Comparison of ENCODE assay signal across 19 mouse cellular contexts in the genomic region with DNA sequence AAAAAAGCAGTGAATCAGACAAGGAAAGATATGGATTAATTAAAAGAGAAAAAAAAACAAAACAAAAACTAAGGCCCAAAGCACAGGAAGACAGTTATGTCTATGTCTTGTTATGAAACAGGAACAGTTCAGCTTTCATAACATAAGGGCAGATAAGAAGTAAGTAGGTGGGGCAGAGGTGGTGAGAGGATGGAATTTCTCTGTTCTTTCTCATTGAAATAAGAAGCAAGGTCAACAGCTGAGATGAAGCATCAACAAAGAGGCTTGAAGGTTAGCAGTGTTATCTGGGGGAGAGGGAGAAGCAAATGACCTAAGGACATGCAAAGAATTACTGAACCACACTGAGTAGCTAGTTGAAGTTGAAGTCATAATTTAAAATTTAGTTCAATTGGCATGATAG. TPM values are rescaled to one million over a fixed set of nuclear protein-coding genes. Genes with fewer than 3 reads are reported as not detected.
DNase-seq lines count a peak whose midpoint lies in the region; ATAC-seq lines count a peak whose summit lies in the region.
"Had no signal": no experiment of that assay in that cellular context is flagged by ENCODE, and none has a peak within 500 bp of the region (broad histone marks: within the 10 kb centered on the region; RNA-seq: fewer than 3 reads in every experiment).

No protein-coding gene starts in this region.

- H3K27me3 ChIP-seq in heart, embryonic 12.5 days (replicated peaks) = no peaks in the 10 kb centered on the region
- no peaks in the 10 kb centered on the region for H3K27me3 ChIP-seq in liver, embryonic 16.5 days (ENCODE audit: control insufficient read depth, insufficient read depth, low read depth, low read length)
- H3K27me3 ChIP-seq: hindbrain, embryonic 15.5 days; midbrain, embryonic 15.5 days had no signal

- no peak overlapping the region for H3K4me2 ChIP-seq in heart, embryonic 12.5 days
- H3K4me2 ChIP-seq in liver, embryonic 16.5 days (ENCODE audit: low read depth, low read length) = no peak overlapping the region
- H3K4me2 ChIP-seq: hindbrain, embryonic 15.5 days; lung, embryonic 14.5 days; midbrain, embryonic 15.5 days had no signal

- H3K36me3 ChIP-seq in heart, embryonic 12.5 days = no peaks in the 10 kb centered on the region
- no peaks in the 10 kb centered on the region for H3K36me3 ChIP-seq in liver, embryonic 16.5 days (ENCODE audit: control insufficient read depth, insufficient read depth)
- H3K36me3 ChIP-seq: hindbrain, embryonic 15.5 days; midbrain, embryonic 15.5 days had no signal

- H3K9ac ChIP-seq in heart, embryonic 12.5 days = no peak overlapping the region
- H3K9ac ChIP-seq in liver, embryonic 16.5 days (ENCODE audit: low read depth, low read length) = no peak overlapping the region
- H3K9ac ChIP-seq: forebrain, postnatal 0 days; hindbrain, embryonic 15.5 days; lung, embryonic 14.5 days; midbrain, embryonic 15.5 days had no signal

- H3K4me3 ChIP-seq in heart, embryonic 12.5 days = no peak overlapping the region
- H3K4me3 ChIP-seq in liver, embryonic 16.5 days (ENCODE audit: low read depth, low read length) = no peak overlapping the region
- H3K4me3 ChIP-seq: hindbrain, embryonic 15.5 days; left cerebral cortex, adult 2 months; midbrain, embryonic 15.5 days had no signal

- H3K27ac ChIP-seq in heart, embryonic 12.5 days (ENCODE audit: poor library complexity, severe bottlenecking) = peak overlapping the region; percentile 34
- no peak overlapping the region for H3K27ac ChIP-seq in liver, embryonic 16.5 days (ENCODE audit: low read length)
- H3K27ac ChIP-seq: hindbrain, embryonic 15.5 days; left cerebral cortex, adult 2 months; midbrain, embryonic 15.5 days had no signal

- DNase-seq in heart, adult 18-20 months = no peak
- DNase-seq in A20 (ENCODE audit: low read depth, low spot score) = peak; percentile 40
- DNase-seq in cerebellum, adult 11-12 months = no peak
- DNase-seq in gastrocnemius, postnatal 14 days = no peak
- DNase-seq in cerebellum, postnatal 14 days = no peak
- DNase-seq: adrenal gland, adult 8-10 months; cerebellum, adult 11 months; forebrain, postnatal 0 days; heart, postnatal 10 days; kidney, adult 18-20 months; kidney, postnatal 14 days; lung, embryonic 14.5 days; thymus, postnatal 25 days had no signal

- H3K9me3 ChIP-seq in heart, embryonic 12.5 days (replicated peaks) = no peaks in the 10 kb centered on the region
- H3K9me3 ChIP-seq in liver, embryonic 16.5 days (replicated peaks; ENCODE audit: control insufficient read depth, low read length) = no peaks in the 10 kb centered on the region
- H3K9me3 ChIP-seq: hindbrain, embryonic 15.5 days; midbrain, embryonic 15.5 days had no signal

- H3K4me1 ChIP-seq in heart, embryonic 12.5 days (replicated peaks) = peaks cover 26% of the 10 kb centered on the region
- peaks cover 9% of the 10 kb centered on the region for H3K4me1 ChIP-seq in liver, embryonic 16.5 days (ENCODE audit: control insufficient read depth, low read depth, low read length)
- H3K4me1 ChIP-seq: hindbrain, embryonic 15.5 days; midbrain, embryonic 15.5 days had no signal

- intact Hi-C loops in gastrocnemius, postnatal 14 days (cut with DNase I; ENCODE audit: low total_unique reads) = no loop called here

- ATAC-seq in heart, embryonic 12.5 days (ENCODE audit: insufficient number of reproducible peaks, low FRiP score) = no peak; the same call in 1 of the 2 replicates
- ATAC-seq in activated CD4-positive, CD25-positive, alpha-beta regulatory T cell, adult 4 months = peak; percentile 55
- peak; percentile 45; the same call in 1 of the 2 replicates for ATAC-seq in liver, embryonic 16.5 days (ENCODE audit: low read depth)
- ATAC-seq: forebrain, postnatal 0 days; midbrain, embryonic 15.5 days had no signal

RNA-seq across cellular contexts. Expression of gene Rabgap1l, which starts 19.4 kb away (rescaled TPM):
- 79.7 and 81.0 TPM in 2 replicates for polyA plus RNA-seq in heart, embryonic 12.5 days (2016; fragmentation: Nextera tagmentation; extraction: Ambion mirVana)
- total RNA-seq in heart, adult 18-20 months (2021) = 10 to 100 TPM; 66.6 to 73.2 TPM
- 100 to 1,000 TPM; 250 to 264 TPM for polyA plus RNA-seq in activated CD4-positive, CD25-positive, alpha-beta regulatory T cell, adult 4 months (2017; shearing (Covaris generic))
- 27.6 and 28.9 TPM in 2 replicates for polyA plus RNA-seq in liver, embryonic 16.5 days (2015; fragmentation: Nextera tagmentation; extraction: Ambion mirVana)
- 10 to 100 TPM; 12.6 to 13.7 TPM for total RNA-seq in gastrocnemius, postnatal 14 days (2021)
